In the genomic region with DNA sequence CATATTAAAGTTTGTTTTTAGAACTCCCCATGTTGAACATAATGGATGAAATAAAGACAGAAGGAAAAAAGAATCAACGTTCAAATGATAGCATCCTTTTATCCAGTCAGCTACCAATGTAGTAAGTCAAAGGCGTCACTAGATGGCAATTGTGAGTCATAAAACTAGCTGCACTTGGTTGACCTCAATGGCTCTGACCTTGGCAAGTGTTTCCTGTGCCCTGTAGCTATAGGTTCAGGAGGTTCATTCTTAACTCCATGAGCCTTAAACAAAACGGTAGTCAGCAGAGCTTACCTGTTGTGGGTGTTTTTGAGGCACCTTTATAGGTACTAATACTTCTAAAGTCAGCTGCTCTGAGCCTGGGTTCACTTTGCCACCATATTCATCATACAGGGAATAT, we compare ENCODE assay signal across 8 mouse cellular contexts.
DNase-seq lines count a peak whose midpoint lies in the region; ATAC-seq and TF ChIP-seq lines count a peak whose summit lies in the region.

No protein-coding gene starts in this region.

- 19% methylated on average over 3 of the region's 3 CpGs for WGBS in kidney, embryonic 16.5 days
- WGBS in lung, embryonic 14.5 days: 18% methylated on average over 3 of the region's 3 CpGs

- H3K9ac ChIP-seq in kidney, embryonic 16.5 days (replicated peaks; ENCODE audit: low read length): no peak overlapping the region
- no peak overlapping the region for H3K9ac ChIP-seq in lung, embryonic 14.5 days

- H3K4me2 ChIP-seq in kidney, embryonic 16.5 days (replicated peaks; ENCODE audit: low read depth, low read length): no peak overlapping the region
- no peak overlapping the region for H3K4me2 ChIP-seq in lung, embryonic 14.5 days

- H3K27me3 ChIP-seq in kidney, embryonic 16.5 days (ENCODE audit: insufficient read depth, low read length): no peaks in the 10 kb centered on the region
- H3K27me3 ChIP-seq in E14TG2a.4 (ENCODE audit: insufficient read depth, low read length): no peaks in the 10 kb centered on the region
- no peaks in the 10 kb centered on the region for H3K27me3 ChIP-seq in lung, embryonic 14.5 days (ENCODE audit: insufficient read depth, low read length)

- DNase-seq in kidney, adult 11 months: peak; percentile 21
- peak; percentile 71 for DNase-seq in ZHBTc4 (ENCODE audit: low read depth, low spot score)
- peak; percentile 64 for DNase-seq in forelimb bud, embryonic 11.5 days (ENCODE audit: low read depth, low spot score)
- DNase-seq in lung, embryonic 14.5 days: peak; percentile 75
- DNase-seq in testis, postnatal 10 days (ENCODE audit: low spot score): no peak
- DNase-seq in T-cell, adult 2 months (ENCODE audit: low spot score): no peak

- ATAC-seq in kidney, embryonic 16.5 days (ENCODE audit: low FRiP score, low TSS enrichment): no peak
- no peak for ATAC-seq in lung, embryonic 14.5 days (ENCODE audit: insufficient read depth)

- H3K36me3 ChIP-seq in kidney, embryonic 16.5 days (ENCODE audit: insufficient read depth, low read length): no peaks in the 10 kb centered on the region
- no peaks in the 10 kb centered on the region for H3K36me3 ChIP-seq in E14TG2a.4 (ENCODE audit: insufficient read depth, low read length)
- H3K36me3 ChIP-seq in lung, embryonic 14.5 days (ENCODE audit: insufficient read depth): no peaks in the 10 kb centered on the region

- H3K27ac ChIP-seq in kidney, embryonic 16.5 days (ENCODE audit: low read length): no peak overlapping the region
- no peak overlapping the region for H3K27ac ChIP-seq in lung, embryonic 14.5 days (ENCODE audit: low read depth)

- no peak overlapping the region for H3K4me3 ChIP-seq in kidney, embryonic 16.5 days (ENCODE audit: low read length)
- no peak overlapping the region for H3K4me3 ChIP-seq in E14TG2a.4 (replicated peaks; ENCODE audit: low read length)
- H3K4me3 ChIP-seq in lung, embryonic 14.5 days (ENCODE audit: low read depth, low read length): no peak overlapping the region

- peak; percentile 65 for TF ChIP-seq CTCF in E14TG2a.4 (conservative IDR thresholded peaks at IDR 0.05; ENCODE audit: low read length)
- peak; percentile 70 for TF ChIP-seq CTCF in lung, embryonic 14.5 days (IDR thresholded peaks at IDR 0.05; ENCODE audit: low read depth)

- H3K4me1 ChIP-seq in kidney, embryonic 16.5 days (ENCODE audit: insufficient read depth, low read length): no peaks in the 10 kb centered on the region
- H3K4me1 ChIP-seq in E14TG2a.4 (replicated peaks; ENCODE audit: low read depth, low read length): no peaks in the 10 kb centered on the region
- no peaks in the 10 kb centered on the region for H3K4me1 ChIP-seq in lung, embryonic 14.5 days (ENCODE audit: insufficient read depth)

- no peaks in the 10 kb centered on the region for H3K9me3 ChIP-seq in kidney, embryonic 16.5 days (ENCODE audit: low read length)
- no peaks in the 10 kb centered on the region for H3K9me3 ChIP-seq in E14TG2a.4 (ENCODE audit: low read length)
- no peaks in the 10 kb centered on the region for H3K9me3 ChIP-seq in lung, embryonic 14.5 days (ENCODE audit: low read depth, low read length)

Comparison
In these comparisons a context has a peak if more than half of its experiments do, and no peak if none do; other contexts are left out.
1. DNase-seq: peak in kidney, adult 11 months (single experiment), ZHBTc4 (single experiment), forelimb bud, embryonic 11.5 days (single experiment) and lung, embryonic 14.5 days (single experiment); none in testis, postnatal 10 days (single experiment) and T-cell, adult 2 months (single experiment).